In genomic region chr12:79170421-79170820, GRCm38 (mm10) we compare ENCODE assay signal across 22 mouse cellular contexts. TPM values are rescaled to one million over a fixed set of nuclear protein-coding genes. Genes with fewer than 3 reads are reported as not detected.
A peak's percentile ranks its signal among the peaks of the same experiment; 100 is the strongest.
DNase-seq lines count a peak whose midpoint lies in the region; ATAC-seq and TF ChIP-seq lines count a peak whose summit lies in the region.
"Had no signal": no experiment of that assay in that cellular context is flagged by ENCODE, and none has a peak within 500 bp of the region (broad histone marks: within the 10 kb centered on the region; RNA-seq: fewer than 3 reads in every experiment).

No protein-coding gene starts in this region.

- H3K4me1 ChIP-seq in neural tube, embryonic 13.5 days (replicated peaks) = peaks cover 17% of the 10 kb centered on the region
- no peaks in the 10 kb centered on the region; the same call in 1 of the 2 replicates for H3K4me1 ChIP-seq in intestine, postnatal 0 days (replicated peaks; ENCODE audit: control insufficient read depth, insufficient read depth, low read length)

- no peaks in the 10 kb centered on the region for H3K27me3 ChIP-seq in neural tube, embryonic 13.5 days
- no peaks in the 10 kb centered on the region for H3K27me3 ChIP-seq in intestine, postnatal 0 days (replicated peaks; ENCODE audit: control insufficient read depth, insufficient read depth, low read length)
- H3K27me3 ChIP-seq: kidney, embryonic 15.5 days; lung, embryonic 15.5 days had no signal

- H3K4me2 ChIP-seq in neural tube, embryonic 13.5 days = 0 out of 2 replicates have a peak overlapping the region, but pooled peaks have one; percentile 74
- H3K4me2 ChIP-seq in intestine, postnatal 0 days (replicated peaks; ENCODE audit: low read depth) = no peak overlapping the region

- DNase-seq in neural tube, embryonic 10.5 days (ENCODE audit: extremely low spot score, low spot score) = no peak
- peak; percentile 82 for DNase-seq in NIH3T3 (ENCODE audit: low read depth)
- DNase-seq in layer of hippocampus, adult 2 months (ENCODE audit: low spot score in 2 of 2) = peak; percentile 37 to 66
- peak; percentile 49 for DNase-seq in telencephalon, adult 2 months (ENCODE audit: low read depth, low spot score)
- no peak for DNase-seq in yolk sac, embryonic 10.5 days (ENCODE audit: low spot score)
- DNase-seq: adrenal gland, postnatal 36 days; cerebellum, adult 18-20 months; cerebellum, postnatal 25 days; embryo, embryonic 11 days; gastrocnemius, adult 2 months; heart, postnatal 10 days; left cerebral cortex, postnatal 4 days; lung, postnatal 4 days; retina, postnatal 1 day; thymus, adult 2 months had no signal

- 63% methylated on average over 3 of the region's 3 CpGs for whole genome bisulfite sequencing in neural tube, embryonic 13.5 days
- WGBS in intestine, postnatal 0 days = 70% methylated on average over 3 of the region's 3 CpGs

- ATAC-seq in neural tube, embryonic 13.5 days (ENCODE audit: low read depth) = no peak
- no peak for ATAC-seq in intestine, postnatal 0 days
- ATAC-seq: forebrain, embryonic 16.5 days; midbrain, embryonic 16.5 days had no signal

- no peak overlapping the region for H3K9ac ChIP-seq in neural tube, embryonic 13.5 days
- H3K9ac ChIP-seq in intestine, postnatal 0 days (ENCODE audit: low read depth, low read length) = no peak overlapping the region

- no peaks in the 10 kb centered on the region for H3K9me3 ChIP-seq in neural tube, embryonic 13.5 days
- H3K9me3 ChIP-seq in intestine, postnatal 0 days (ENCODE audit: control insufficient read depth) = no peaks in the 10 kb centered on the region
- H3K9me3 ChIP-seq: kidney, embryonic 15.5 days; lung, embryonic 15.5 days had no signal

- TF ChIP-seq CTCF in layer of hippocampus, adult 2 months (conservative IDR thresholded peaks at IDR 0.05) = no peak
- no peak for TF ChIP-seq CTCF in intestine, postnatal 0 days (IDR thresholded peaks at IDR 0.05; ENCODE audit: low read depth)

- no peak overlapping the region for H3K27ac ChIP-seq in neural tube, embryonic 13.5 days (replicated peaks)
- H3K27ac ChIP-seq in layer of hippocampus, adult 2 months = no peak overlapping the region
- H3K27ac ChIP-seq in intestine, postnatal 0 days (ENCODE audit: low read depth, low read length) = no peak overlapping the region
- H3K27ac ChIP-seq: gastrocnemius, adult 2 months; kidney, embryonic 15.5 days; lung, embryonic 15.5 days had no signal

- H3K4me3 ChIP-seq in neural tube, embryonic 13.5 days = no peak overlapping the region
- H3K4me3 ChIP-seq in layer of hippocampus, adult 2 months = peak overlapping the region; percentile 12; the same call in 1 of the 2 replicates
- H3K4me3 ChIP-seq in intestine, postnatal 0 days (ENCODE audit: low read depth, low read length) = no peak overlapping the region
- H3K4me3 ChIP-seq: gastrocnemius, adult 2 months had no signal

- peaks cover 22% of the 10 kb centered on the region for H3K36me3 ChIP-seq in neural tube, embryonic 13.5 days
- peaks cover 13% of the 10 kb centered on the region for H3K36me3 ChIP-seq in intestine, postnatal 0 days (ENCODE audit: control insufficient read depth, insufficient read depth)

RNA-seq across cellular contexts. Expression of gene Vti1b, which starts 2.0 kb away (rescaled TPM):
- 201 and 207 TPM in 2 replicates for polyA plus RNA-seq in neural tube, embryonic 13.5 days (2015; fragmentation: Nextera tagmentation; extraction: Ambion mirVana)
- total RNA-seq in layer of hippocampus, adult 2 months (2021) = 100 to 1,000 TPM; 162 to 167 TPM
- 142 and 144 TPM in 2 replicates for polyA plus RNA-seq in intestine, postnatal 0 days (2015; fragmentation: Nextera tagmentation; extraction: Ambion mirVana)

RNA-seq across cellular contexts. Expression of gene Rdh11, which starts 21.7 kb away (rescaled TPM):
- polyA plus RNA-seq in neural tube, embryonic 13.5 days (2015; fragmentation: Nextera tagmentation; extraction: Ambion mirVana) = 24.4 and 25.9 TPM in 2 replicates
- total RNA-seq in layer of hippocampus, adult 2 months (2021) = 10 to 100 TPM; 17.0 to 20.5 TPM
- 10.4 and 11.6 TPM in 2 replicates for polyA plus RNA-seq in intestine, postnatal 0 days (2015; fragmentation: Nextera tagmentation; extraction: Ambion mirVana)

RNA-seq across cellular contexts. Expression of gene Rdh12, which starts 38.3 kb away (rescaled TPM):
- 0.88 and 1.1 TPM in 2 replicates for polyA plus RNA-seq in neural tube, embryonic 13.5 days (2015; fragmentation: Nextera tagmentation; extraction: Ambion mirVana)
- total RNA-seq in layer of hippocampus, adult 2 months (2021) = 1 to 10 TPM; 2.3 to 2.4 TPM
- polyA plus RNA-seq in intestine, postnatal 0 days (2015; fragmentation: Nextera tagmentation; extraction: Ambion mirVana) = 0.24 and 0.44 TPM in 2 replicates
- total RNA-seq: liver, adult 2 months had no signal
- polyA plus RNA-seq: liver, adult 2 months had no signal

RNA-seq across cellular contexts. Expression of gene Arg2, which starts 39.8 kb away (rescaled TPM):
- polyA plus RNA-seq in neural tube, embryonic 13.5 days (2015; fragmentation: Nextera tagmentation; extraction: Ambion mirVana) = 33.1 and 35.5 TPM in 2 replicates
- 1 to 10 TPM; 3.6 to 4.0 TPM for total RNA-seq in layer of hippocampus, adult 2 months (2021)
- 1.0 TPM in 2 replicates for polyA plus RNA-seq in intestine, postnatal 0 days (2015; fragmentation: Nextera tagmentation; extraction: Ambion mirVana)
- total RNA-seq: gastrocnemius, adult 2 months; heart, postnatal 10 days had no signal
- polyA plus RNA-seq: liver, adult 2 months had no signal

Comparison
In these comparisons a context has a peak if more than half of its experiments do, and no peak if none do; other contexts are left out.
1. DNase-seq: peak in NIH3T3 (single experiment), layer of hippocampus, adult 2 months (2 of 2) and telencephalon, adult 2 months (single experiment); none in neural tube, embryonic 10.5 days (single experiment) and yolk sac, embryonic 10.5 days (single experiment).